Mouse (Mus musculus) liver, adult 2 months (tissue): ENCODE results near the gene Sorbs2.

Source experiments
- CTCF ChIP-seq: fragments of 200-500 bp; IDR thresholded peaks from 2 replicates; pipeline ENCODE4 v1.5.1; 2011; ENCODE audit warnings: low read depth, low read length, control low read depth
- POLR2A ChIP-seq: fragments of 200-500 bp; IDR thresholded peaks from 2 replicates; pipeline ENCODE4 v1.6.1; 2011; ENCODE audit warnings: low read length, control low read depth; ENCODE audit not compliant: insufficient read depth; ENCODE audit errors: extremely low read depth

DNA sequence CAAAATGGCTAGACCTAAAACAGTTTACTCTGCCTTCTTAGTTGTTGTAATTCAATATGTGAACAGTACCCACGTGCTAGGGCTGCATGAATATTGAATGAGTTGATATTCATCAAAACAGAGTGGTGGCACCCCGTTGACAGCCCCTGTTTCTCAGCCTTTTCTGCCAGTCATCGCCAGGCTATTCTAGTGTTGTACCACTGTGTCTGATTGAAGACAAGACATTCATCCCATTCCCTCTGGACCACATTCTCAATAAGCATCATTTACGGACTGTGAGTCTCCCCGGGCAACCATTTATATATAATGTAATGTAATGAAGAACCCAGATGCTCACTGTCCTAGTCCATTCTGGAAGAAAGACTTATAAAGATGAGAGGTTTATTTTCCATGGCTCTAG, 335.7 kb downstream of the Sorbs2 start:
- no peak for TF ChIP-seq POLR2A
- TF ChIP-seq CTCF = no peak
